Mouse (Mus musculus): ENCODE data around the gene Tpm3. TPM values are rescaled to one million over a fixed set of nuclear protein-coding genes. Genes with fewer than 3 reads are reported as not detected.

The Tpm3 gene
- total and polyA plus RNA-seq, 3 experiments: 205 to 274 (median 273) TPM

DNA sequence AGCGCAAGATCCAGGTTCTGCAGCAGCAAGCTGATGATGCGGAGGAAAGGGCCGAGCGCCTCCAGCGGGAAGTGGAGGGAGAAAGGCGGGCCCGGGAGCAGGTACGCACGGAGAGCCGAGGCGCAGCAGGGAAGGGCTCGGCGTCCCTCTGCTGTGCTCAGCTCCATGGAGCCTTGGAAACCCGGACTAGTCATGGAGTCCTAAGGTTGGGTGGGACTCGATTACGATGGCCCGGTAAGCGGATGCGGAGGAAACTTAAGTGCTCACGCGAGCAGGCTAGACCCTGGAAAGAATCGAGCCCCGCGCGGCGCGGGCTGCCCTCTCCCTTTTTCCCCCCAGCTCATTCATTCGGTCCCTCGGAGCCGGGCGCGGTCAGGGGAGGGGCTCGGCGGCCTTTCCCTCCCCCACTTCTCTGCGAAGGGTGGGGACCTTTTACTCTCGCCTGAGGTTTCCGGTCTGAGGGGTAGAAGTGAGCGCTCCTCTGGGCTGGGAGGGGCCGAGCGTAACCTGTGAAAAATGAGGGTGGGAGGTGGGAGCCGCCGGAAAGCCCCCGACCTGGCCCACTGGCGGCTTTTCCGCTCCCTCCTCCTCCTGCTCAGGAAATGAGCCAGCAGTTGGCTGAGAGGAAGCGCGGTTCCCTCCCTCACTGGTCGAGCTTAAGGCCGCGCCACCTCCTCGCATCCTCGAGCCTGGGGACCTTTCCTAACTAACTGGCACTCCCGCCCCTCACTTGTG is 7.5 kb downstream of the Tpm3 start (continued):
- TF ChIP-seq SIN3A (IDR thresholded peaks at IDR 0.05; ENCODE audit: low read length) (peak; percentile 56), GABPA (IDR thresholded peaks at IDR 0.05; ENCODE audit: low read depth, low read length) (no peak), NELFE (IDR thresholded peaks at IDR 0.05; ENCODE audit: low read depth, low read length) (peak; percentile 91), SMC3 (IDR thresholded peaks at IDR 0.05; ENCODE audit: low read depth, low read length) (no peak), ETS1 (IDR thresholded peaks at IDR 0.05; ENCODE audit: low read depth, low read length) (peak; percentile 61), EP300 (IDR thresholded peaks at IDR 0.05; ENCODE audit: low read depth in 1 of 2, low read length in 2 of 2) (peak; percentile 51 to 54; a peak in 2 of 4 replicates), KAT2A (conservative IDR thresholded peaks at IDR 0.05; ENCODE audit: low read depth, low read length) (no peak), HCFC1 (IDR thresholded peaks at IDR 0.05; ENCODE audit: low read depth, low read length) (peak; percentile 24)

GRCm38 (mm10) chr3:90080498-90080863 is 8.0 kb downstream of the Tpm3 start:
- H3K27me3 ChIP-seq (ENCODE audit: control insufficient read depth in 1 of 2, insufficient read depth in 2 of 2, low read length in 2 of 2): no peaks in the 10 kb centered on the region
- H3K4me1 ChIP-seq (ENCODE audit: control insufficient read depth in 1 of 2, insufficient read depth in 2 of 2, low read length in 2 of 2): peaks cover 24 to 46% of the 10 kb centered on the region in 2 experiments
- H3K4me3 ChIP-seq (ENCODE audit: control insufficient read depth in 1 of 2, insufficient read depth in 1 of 2, low read depth in 2 of 2, low read length in 2 of 2): peak overlapping the region; percentile 67 to 71
- peaks cover 52% of the 10 kb centered on the region for H3K79me2 ChIP-seq (ENCODE audit: control insufficient read depth, insufficient read depth, low read length, poor library complexity)
- peak overlapping the region; percentile 78 for H3K9ac ChIP-seq (ENCODE audit: control insufficient read depth, low read depth, low read length, poor library complexity, severe bottlenecking)
- H3K36me3 ChIP-seq (ENCODE audit: control insufficient read depth in 1 of 2, insufficient read depth in 2 of 2, low read length in 2 of 2): peaks cover 0 to 44% of the 10 kb centered on the region in 2 experiments; a peak in 3 of 4 replicates
- DNase-seq (ENCODE audit: low read depth, low spot score): no peak
- peak overlapping the region; percentile 92 for H3K27ac ChIP-seq (ENCODE audit: control insufficient read depth, low read depth, low read length)
- H3K9me3 ChIP-seq (replicated peaks; ENCODE audit: insufficient read depth, low read length): no peaks in the 10 kb centered on the region
- TF ChIP-seq MYC (IDR thresholded peaks at IDR 0.05; ENCODE audit: low read depth, low read length) (no peak), EP300 (IDR thresholded peaks at IDR 0.05; ENCODE audit: low read depth in 1 of 2, low read length in 2 of 2) (peak in 1 of 2 experiments; percentile 33; a peak in 2 of 4 replicates), E2F4 (IDR thresholded peaks at IDR 0.05; ENCODE audit: borderline replicate concordance, low read depth, low read length) (no peak), MAFK (IDR thresholded peaks at IDR 0.05; ENCODE audit: borderline replicate concordance, low read depth, low read length) (no peak), NELFE (IDR thresholded peaks at IDR 0.05; ENCODE audit: low read depth, low read length) (no peak), POLR2AphosphoS5 (IDR thresholded peaks at IDR 0.05; ENCODE audit: borderline replicate concordance, low read depth, low read length) (no peak), USF1 (IDR thresholded peaks at IDR 0.05; ENCODE audit: low read depth, low read length) (no peak), NRF1 (IDR thresholded peaks at IDR 0.05; ENCODE audit: insufficient read depth, low read depth, low read length, poor library complexity, severe bottlenecking) (no peak), GABPA (IDR thresholded peaks at IDR 0.05; ENCODE audit: low read depth, low read length) (no peak), MEF2A (IDR thresholded peaks at IDR 0.05; ENCODE audit: extremely low read depth, insufficient replicate concordance, low read depth, low read length, poor library complexity, severe bottlenecking) (no peak), TCF12 (IDR thresholded peaks at IDR 0.05; ENCODE audit: low read depth, low read length) (no peak), POLR2A (IDR thresholded peaks at IDR 0.05; ENCODE audit: control insufficient read depth in 1 of 2, insufficient read depth in 1 of 2, low read depth in 1 of 2, low read length in 2 of 2, poor library complexity in 1 of 2) (no peak), TAL1 (IDR thresholded peaks at IDR 0.05; ENCODE audit: low read length) (no peak), ETS1 (IDR thresholded peaks at IDR 0.05; ENCODE audit: low read depth, low read length) (peak; percentile 53), TBP (IDR thresholded peaks at IDR 0.05; ENCODE audit: low read depth, low read length) (0 out of 2 replicates have a peak, but pooled peaks have one; percentile 12), USF2 (IDR thresholded peaks at IDR 0.05; ENCODE audit: borderline replicate concordance in 1 of 2, insufficient read depth in 1 of 2, low read depth in 1 of 2, low read length in 2 of 2) (no peak), JUND (IDR thresholded peaks at IDR 0.05; ENCODE audit: low read depth, low read length) (no peak), CTCF (IDR thresholded peaks at IDR 0.05 in 2 of 3, conservative IDR thresholded peaks at IDR 0.05 in 1 of 3; ENCODE audit: control insufficient read depth in 1 of 3, insufficient read depth in 1 of 3, low read depth in 2 of 3, low read length in 3 of 3, poor library complexity in 1 of 3, severe bottlenecking in 1 of 3) (no peak), BHLHE40 (IDR thresholded peaks at IDR 0.05; ENCODE audit: borderline replicate concordance, low read depth, low read length) (no peak), HCFC1 (IDR thresholded peaks at IDR 0.05; ENCODE audit: low read depth, low read length) (no peak), RCOR1 (IDR thresholded peaks at IDR 0.05; ENCODE audit: low read depth, low read length) (peak; percentile 88), GATA1 (IDR thresholded peaks at IDR 0.05; ENCODE audit: low read depth, low read length) (peak; percentile 55), ZMIZ1 (IDR thresholded peaks at IDR 0.05; ENCODE audit: low read depth, low read length) (no peak), CHD1 (IDR thresholded peaks at IDR 0.05; ENCODE audit: low read depth, low read length) (no peak), POLR2AphosphoS2 (IDR thresholded peaks at IDR 0.05; ENCODE audit: low read length) (no peak), SMC3 (IDR thresholded peaks at IDR 0.05; ENCODE audit: low read depth, low read length) (no peak), KAT2A (conservative IDR thresholded peaks at IDR 0.05; ENCODE audit: low read depth, low read length) (no peak), ZKSCAN1 (IDR thresholded peaks at IDR 0.05; ENCODE audit: low read depth, low read length) (no peak), SIN3A (IDR thresholded peaks at IDR 0.05; ENCODE audit: low read length) (peak; percentile 37; the same call in 1 of the 2 replicates), MAZ (IDR thresholded peaks at IDR 0.05; ENCODE audit: low read depth, low read length) (no peak), UBTF (IDR thresholded peaks at IDR 0.05; ENCODE audit: borderline replicate concordance, insufficient read depth, low read depth, low read length) (no peak)
